Mouse (Mus musculus): ENCODE measurements around the gene Mrps5.

GRCm38 (mm10) chr2:127541185-127541584, 45.8 kb upstream of the Mrps5 start, which contains the start of gene Prom2:
- TF ChIP-seq TAL1 (IDR thresholded peaks at IDR 0.05; ENCODE audit: low read length) (no peak), GATA1 (IDR thresholded peaks at IDR 0.05; ENCODE audit: low read length) (no peak)
